Mouse (Mus musculus) limb, embryonic 15.5 days (tissue): Measurements from ENCODE around the gene Serpina1e. TPM values are rescaled to one million over a fixed set of nuclear protein-coding genes. Genes with fewer than 3 reads are reported as not detected.

Experiments used
- ATAC-seq: fragments of 200-750 bp; cut with Nextera tagmentation; 2 replicates; pipeline ENCODE4 v1.8.0; 2017; ENCODE audit warnings: low read depth, moderate TSS enrichment; ENCODE audit not compliant: insufficient number of reproducible peaks, low FRiP score, low TSS enrichment
- H3K27ac ChIP-seq: fragments of 300-500 bp; sonication (generic); 2 replicates; pipeline ENCODE4 v1.5.1; 2015; ENCODE audit warnings: moderate library complexity, mild to moderate bottlenecking, inconsistent platforms
- H3K27me3 ChIP-seq: fragments of 300-500 bp; sonication (generic); 2 replicates; pipeline ENCODE4 v1.6.1; 2015; ENCODE audit warnings: inconsistent platforms
- H3K36me3 ChIP-seq: fragments of 300-500 bp; sonication (generic); 2 replicates; pipeline ENCODE4 v1.6.1; 2015; ENCODE audit warnings: inconsistent platforms
- H3K4me1 ChIP-seq: fragments of 300-500 bp; sonication (generic); 2 replicates; pipeline ENCODE4 v1.6.1; 2015; ENCODE audit warnings: inconsistent platforms
- H3K4me2 ChIP-seq: fragments of 300-500 bp; sonication (generic); 2 replicates; pipeline ENCODE4 v1.6.1; 2015; ENCODE audit warnings: mild to moderate bottlenecking, inconsistent platforms
- H3K4me3 ChIP-seq: fragments of 300-500 bp; sonication (generic); 2 replicates; pipeline ENCODE4 v1.5.1; 2015; ENCODE audit warnings: mild to moderate bottlenecking, inconsistent platforms
- H3K9ac ChIP-seq: fragments of 300-500 bp; sonication (generic); 2 replicates; pipeline ENCODE4 v1.6.1; 2015; ENCODE audit warnings: inconsistent platforms
- H3K9me3 ChIP-seq: fragments of 300-500 bp; sonication (generic); 2 replicates; pipeline ENCODE4 v1.6.1; 2016; ENCODE audit warnings: inconsistent platforms
- WGBS: fragments of 180-500 bp; shearing (Covaris S2); methylation state at CpG from one replicate; pipeline ENCODE4 v1.1.7; 2015; 5-methylcytosine and 5-hydroxymethylcytosine counted together
- polyA plus RNA-seq: library from polyadenylated mRNA; unstranded; fragments of >200 nt; fragmentation: Nextera tagmentation; extraction: Ambion mirVana; gene quantifications from 2 replicates; pipeline ENCODE4 v1.2.1, GENCODE M21; 2015

The Serpina1e gene
- polyA plus RNA-seq, 1 experiment from 2014 or later, result 0.82 TPM

- Histone ChIP-seq H3K27me3 (no peaks in the 10 kb centered on the region), H3K9me3 (no peaks in the 10 kb centered on the region), H3K4me1 (no peaks in the 10 kb centered on the region), H3K36me3 (no peaks in the 10 kb centered on the region), H3K9ac (no peak overlapping the region), H3K4me2 (no peak overlapping the region), H3K27ac (no peak overlapping the region), H3K4me3 (no peak overlapping the region)
- 58% methylated on average over 14 of the region's 14 CpGs for WGBS
- no peak for ATAC-seq
Observed at GRCm38 (mm10) chr12:103988754-103989513, 30.2 kb upstream of the Serpina1e start.

- Histone ChIP-seq H3K9ac (no peak overlapping the region), H3K4me3 (no peak overlapping the region), H3K4me1 (no peaks in the 10 kb centered on the region), H3K27ac (no peak overlapping the region), H3K9me3 (no peaks in the 10 kb centered on the region), H3K4me2 (no peak overlapping the region), H3K36me3 (no peaks in the 10 kb centered on the region), H3K27me3 (no peaks in the 10 kb centered on the region)
- 63% methylated on average over 5 of the region's 5 CpGs for WGBS
- ATAC-seq, result no peak
Observed at GRCm38 (mm10) chr12:103985868-103986267, 27.1 kb upstream of the Serpina1e start.

- H3K27ac ChIP-seq, result no peak overlapping the region
- H3K4me2 ChIP-seq, result no peak overlapping the region
- H3K4me1 ChIP-seq, result no peaks in the 10 kb centered on the region
- H3K36me3 ChIP-seq, result no peaks in the 10 kb centered on the region
- no peak overlapping the region for H3K9ac ChIP-seq
- H3K4me3 ChIP-seq, result no peak overlapping the region
- no peak for ATAC-seq
- WGBS, result 60% methylated on average over 4 of the region's 4 CpGs
- H3K27me3 ChIP-seq, result no peaks in the 10 kb centered on the region
- no peaks in the 10 kb centered on the region for H3K9me3 ChIP-seq
Observed at GRCm38 (mm10) chr12:103984935-103985334, 26.2 kb upstream of the Serpina1e start.

- 72% methylated on average over 7 of the region's 7 CpGs for WGBS
- Histone ChIP-seq H3K27me3 (no peaks in the 10 kb centered on the region), H3K36me3 (no peaks in the 10 kb centered on the region), H3K4me3 (no peak overlapping the region), H3K27ac (no peak overlapping the region), H3K4me1 (no peaks in the 10 kb centered on the region), H3K9ac (no peak overlapping the region), H3K4me2 (no peak overlapping the region), H3K9me3 (no peaks in the 10 kb centered on the region)
- no peak for ATAC-seq
Observed at GRCm38 (mm10) chr12:103981646-103982360, 23.0 kb upstream of the Serpina1e start.

GRCm38 (mm10) chr12:103978294-103978693 is 19.5 kb upstream of the Serpina1e start:
- Histone ChIP-seq H3K27ac (no peak overlapping the region), H3K4me3 (no peak overlapping the region), H3K4me1 (no peaks in the 10 kb centered on the region), H3K27me3 (no peaks in the 10 kb centered on the region), H3K9ac (no peak overlapping the region), H3K9me3 (no peaks in the 10 kb centered on the region), H3K36me3 (no peaks in the 10 kb centered on the region), H3K4me2 (no peak overlapping the region)
- WGBS, result 79% methylated on average over 10 of the region's 10 CpGs
- no peak for ATAC-seq

- Histone ChIP-seq H3K36me3 (no peaks in the 10 kb centered on the region), H3K27me3 (no peaks in the 10 kb centered on the region), H3K9me3 (no peaks in the 10 kb centered on the region), H3K4me2 (no peak overlapping the region), H3K9ac (no peak overlapping the region), H3K4me3 (no peak overlapping the region), H3K4me1 (no peaks in the 10 kb centered on the region), H3K27ac (no peak overlapping the region)
- WGBS, result 20% methylated on average over 5 of the region's 5 CpGs
- ATAC-seq, result no peak
Observed at GRCm38 (mm10) chr12:103977846-103978245, 19.1 kb upstream of the Serpina1e start.

GRCm38 (mm10) chr12:103977060-103977459 is 18.3 kb upstream of the Serpina1e start:
- 65% methylated on average over 3 of the region's 3 CpGs for WGBS
- H3K9ac ChIP-seq, result no peak overlapping the region
- no peak overlapping the region for H3K4me2 ChIP-seq
- H3K27ac ChIP-seq, result no peak overlapping the region
- H3K4me3 ChIP-seq, result no peak overlapping the region
- no peaks in the 10 kb centered on the region for H3K27me3 ChIP-seq
- H3K9me3 ChIP-seq, result no peaks in the 10 kb centered on the region
- ATAC-seq, result no peak
- no peaks in the 10 kb centered on the region for H3K4me1 ChIP-seq
- no peaks in the 10 kb centered on the region for H3K36me3 ChIP-seq

GRCm38 (mm10) chr12:103971080-103971479 is 12.3 kb upstream of the Serpina1e start:
- Histone ChIP-seq H3K9ac (no peak overlapping the region), H3K4me1 (no peaks in the 10 kb centered on the region), H3K4me3 (no peak overlapping the region), H3K36me3 (no peaks in the 10 kb centered on the region), H3K27ac (no peak overlapping the region), H3K27me3 (no peaks in the 10 kb centered on the region), H3K9me3 (no peaks in the 10 kb centered on the region), H3K4me2 (no peak overlapping the region)
- ATAC-seq, result no peak
- 81% methylated on average over 4 of the region's 4 CpGs for WGBS

- Histone ChIP-seq H3K36me3 (no peaks in the 10 kb centered on the region), H3K9ac (no peak overlapping the region), H3K9me3 (no peaks in the 10 kb centered on the region), H3K4me1 (no peaks in the 10 kb centered on the region), H3K27ac (no peak overlapping the region), H3K4me3 (no peak overlapping the region), H3K27me3 (no peaks in the 10 kb centered on the region), H3K4me2 (no peak overlapping the region)
- ATAC-seq, result no peak
- WGBS, result 86% methylated on average over 9 of the region's 9 CpGs
Observed at GRCm38 (mm10) chr12:103969577-103970116, 10.9 kb upstream of the Serpina1e start.

- Histone ChIP-seq H3K27ac (no peak overlapping the region), H3K9ac (no peak overlapping the region), H3K4me1 (no peaks in the 10 kb centered on the region), H3K4me2 (no peak overlapping the region), H3K9me3 (no peaks in the 10 kb centered on the region), H3K27me3 (no peaks in the 10 kb centered on the region), H3K36me3 (no peaks in the 10 kb centered on the region), H3K4me3 (no peak overlapping the region)
- ATAC-seq, result no peak
- 63% methylated on average over 3 of the region's 3 CpGs for WGBS
Observed at GRCm38 (mm10) chr12:103966761-103967160, 8.0 kb upstream of the Serpina1e start.

GRCm38 (mm10) chr12:103963288-103963687 is 4.5 kb upstream of the Serpina1e start:
- Histone ChIP-seq H3K9ac (no peak overlapping the region), H3K27me3 (no peaks in the 10 kb centered on the region), H3K4me3 (no peak overlapping the region), H3K27ac (no peak overlapping the region), H3K36me3 (no peaks in the 10 kb centered on the region), H3K4me2 (no peak overlapping the region), H3K4me1 (no peaks in the 10 kb centered on the region), H3K9me3 (no peaks in the 10 kb centered on the region)
- no peak for ATAC-seq
- 88% methylated on average over 4 of the region's 4 CpGs for WGBS

- Histone ChIP-seq H3K27ac (no peak overlapping the region), H3K36me3 (no peaks in the 10 kb centered on the region), H3K9me3 (no peaks in the 10 kb centered on the region), H3K4me1 (no peaks in the 10 kb centered on the region), H3K27me3 (no peaks in the 10 kb centered on the region), H3K9ac (no peak overlapping the region), H3K4me3 (no peak overlapping the region), H3K4me2 (no peak overlapping the region)
- 68% methylated on average over 8 of the region's 8 CpGs for WGBS
- no peak for ATAC-seq
Observed at GRCm38 (mm10) chr12:103962860-103963259, 4.1 kb upstream of the Serpina1e start.
